Mouse (Mus musculus): ENCODE measurements around the gene Ric1.
A peak's percentile ranks its signal among the peaks of the same experiment; 100 is the strongest.

Gene Ric1

GRCm38 (mm10) chr19:29604653-29605052 lies 82.6 kb downstream of the Ric1 start:
- DNase-seq (ENCODE audit: extremely low read depth, low read depth), result no peak

- no peak for DNase-seq (ENCODE audit: extremely low read depth, low read depth)
Observed at GRCm38 (mm10) chr19:29607521-29607920, 85.4 kb downstream of the Ric1 start.

- DNase-seq (ENCODE audit: extremely low read depth, low read depth), result no peak
Observed at GRCm38 (mm10) chr19:29608212-29608611, 86.1 kb downstream of the Ric1 start.

DNA sequence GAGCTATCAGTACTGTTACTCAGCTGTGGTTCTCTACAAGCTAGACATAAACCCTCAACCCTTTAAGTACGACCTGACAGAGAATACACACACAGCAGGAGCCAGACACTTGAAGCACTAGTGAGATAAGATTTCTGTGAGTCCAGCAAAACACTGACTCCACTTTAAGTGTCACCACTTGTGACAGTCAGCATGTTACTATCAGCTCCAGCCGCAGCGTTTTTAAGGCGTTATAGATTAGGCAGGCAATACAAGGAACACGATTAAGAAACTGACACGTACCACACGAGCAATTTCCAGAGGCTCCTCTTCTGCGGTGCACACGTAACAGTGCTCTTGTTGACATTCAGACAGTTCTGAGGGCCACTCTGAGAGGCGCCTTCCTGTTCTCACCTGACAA lies 88.8 kb downstream of the Ric1 start:
- DNase-seq (ENCODE audit: extremely low read depth, low read depth), result no peak

GRCm38 (mm10) chr19:29612102-29612501 lies 90.0 kb downstream of the Ric1 start:
- no peak for DNase-seq (ENCODE audit: extremely low read depth, low read depth)

DNA sequence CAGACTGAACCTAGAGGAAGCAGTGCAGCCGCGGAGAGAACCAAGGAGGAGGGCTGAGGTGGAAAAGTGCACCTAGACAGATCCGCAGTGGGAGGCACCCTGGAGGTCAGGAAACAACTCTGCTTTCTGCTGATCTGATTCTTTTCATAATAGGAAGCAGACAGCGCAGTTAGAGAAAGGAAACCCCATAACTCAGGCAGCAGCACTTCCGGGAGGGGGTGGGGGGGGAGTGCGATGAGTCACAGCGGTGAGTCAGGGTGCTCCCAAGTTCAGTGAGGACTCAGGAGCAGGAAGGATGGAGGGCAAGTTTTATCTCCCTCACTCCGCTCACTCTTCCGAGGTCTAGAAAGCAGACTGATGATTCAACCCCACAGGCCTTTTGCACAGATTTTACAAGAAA lies 119.0 kb downstream of the Ric1 start:
- peak; percentile 53 for DNase-seq (ENCODE audit: extremely low read depth, low read depth)

- no peak for DNase-seq (ENCODE audit: extremely low read depth, low read depth)
Observed at GRCm38 (mm10) chr19:29641510-29641909, 119.4 kb downstream of the Ric1 start.

DNA sequence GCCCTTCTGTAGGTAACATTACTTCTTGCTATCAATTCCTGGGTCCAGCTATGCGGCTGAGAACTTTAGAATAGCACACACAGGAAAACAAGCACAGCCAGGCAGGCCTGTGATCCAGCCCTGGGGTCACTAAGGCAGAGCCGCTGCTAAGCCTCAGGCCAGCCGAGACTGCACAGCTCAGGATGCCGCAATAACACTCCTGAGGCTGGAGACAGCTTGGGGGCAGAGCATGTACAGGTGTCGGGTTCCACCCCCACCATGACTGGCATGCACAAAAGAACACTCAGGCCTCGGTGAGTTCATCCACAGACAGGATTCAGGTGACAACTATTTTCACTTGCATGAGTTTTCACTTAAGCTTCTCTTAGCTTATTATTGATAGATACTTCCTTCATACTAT lies 120.1 kb downstream of the Ric1 start:
- no peak for DNase-seq (ENCODE audit: extremely low read depth, low read depth)

DNA sequence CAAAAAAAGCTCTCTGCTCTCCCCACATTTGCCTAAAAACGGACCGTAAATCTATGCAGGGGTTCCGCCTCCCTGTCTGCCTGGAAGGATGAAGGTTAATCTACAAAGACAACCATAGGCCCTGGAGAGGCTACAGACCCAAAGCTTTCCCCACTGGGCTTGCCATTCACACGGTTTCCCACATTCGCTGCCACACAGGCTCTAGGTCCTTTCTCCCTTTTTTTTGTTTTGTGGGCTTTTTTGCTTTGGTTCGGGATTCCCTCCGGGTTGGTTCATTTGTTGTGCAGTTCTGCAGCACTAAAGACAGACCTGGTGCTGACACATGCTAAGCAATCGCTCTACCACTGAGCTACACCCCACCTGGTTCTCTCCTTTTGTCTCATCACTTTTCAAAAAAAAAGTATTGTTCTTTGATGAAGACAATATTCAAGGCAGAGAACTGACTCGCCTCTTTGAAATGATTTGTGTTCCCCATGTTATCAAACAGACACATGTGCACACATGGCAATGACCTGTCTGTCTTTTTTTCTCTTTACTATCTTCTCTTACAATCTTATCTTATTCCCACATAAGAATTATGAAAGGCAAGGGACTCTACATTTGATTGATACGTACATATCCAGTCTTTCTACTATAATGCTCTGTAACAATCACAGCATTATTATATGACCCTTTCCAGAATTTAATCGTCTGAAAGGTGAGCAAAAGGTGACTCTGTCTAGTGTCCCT lies 121.3 kb downstream of the Ric1 start:
- DNase-seq (ENCODE audit: extremely low read depth, low read depth), result no peak

GRCm38 (mm10) chr19:29644747-29645146 lies 122.7 kb downstream of the Ric1 start:
- peak; percentile 39 for DNase-seq (ENCODE audit: extremely low read depth, low read depth)

DNA sequence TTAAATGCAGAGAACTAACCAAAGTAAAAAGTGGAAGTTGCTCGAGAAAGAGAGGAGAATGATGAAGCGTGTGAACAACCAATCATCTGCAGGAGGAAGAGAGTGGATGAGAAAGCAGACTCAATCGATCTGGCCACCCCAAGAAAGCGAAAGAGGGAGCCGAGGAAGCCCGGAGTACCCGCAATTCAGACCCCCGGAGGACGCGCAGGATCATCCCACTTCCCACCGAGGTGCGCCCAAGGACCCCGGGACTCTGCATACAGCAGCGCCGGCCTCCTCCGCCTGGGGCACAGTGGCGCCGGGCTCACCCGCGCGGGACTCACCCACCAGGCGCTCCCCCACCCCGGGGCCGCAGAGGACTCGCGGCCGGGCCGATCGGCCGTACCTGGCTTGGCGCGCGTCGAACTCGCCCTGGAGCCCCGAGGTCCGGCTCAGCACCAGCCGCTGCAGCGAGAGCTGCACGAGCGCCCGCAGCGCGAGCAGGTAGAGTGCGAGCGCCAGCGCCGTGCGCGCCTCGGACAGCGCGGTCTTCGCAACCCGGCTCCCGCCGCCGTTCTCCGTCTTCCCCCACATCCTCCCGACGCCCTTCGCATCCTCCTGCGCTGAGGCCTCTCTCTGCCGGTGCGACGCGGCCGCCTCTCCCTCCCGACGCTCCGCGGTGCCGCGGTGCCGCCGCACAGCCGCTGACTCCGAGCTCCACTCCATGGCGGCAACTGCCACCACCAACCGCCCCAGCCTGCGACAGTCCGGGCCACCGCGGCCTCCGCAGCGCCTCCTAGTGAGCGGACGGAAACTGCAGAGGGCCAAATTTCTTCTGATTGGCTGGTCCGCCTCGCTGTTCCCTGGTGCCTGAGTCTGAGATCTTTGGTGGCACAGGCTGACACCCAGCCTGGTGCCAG lies 125.8 kb downstream of the Ric1 start, which contains the start of gene Ermp1:
Gene Ermp1 (minus strand): TSS at position 765 of the 899 bp plus-strand sequence.
- DNase-seq (ENCODE audit: extremely low read depth, low read depth), result peak; percentile 97

GRCm38 (mm10) chr19:29648550-29648914 lies 126.5 kb downstream of the Ric1 start:
- no peak for DNase-seq (ENCODE audit: extremely low read depth, low read depth)

- peak; percentile 40 for DNase-seq (ENCODE audit: extremely low read depth, low read depth)
Observed at GRCm38 (mm10) chr19:29649683-29650082, 127.6 kb downstream of the Ric1 start.

- no peak for DNase-seq (ENCODE audit: extremely low read depth, low read depth)
Observed at GRCm38 (mm10) chr19:29653768-29654265, 131.7 kb downstream of the Ric1 start.

DNA sequence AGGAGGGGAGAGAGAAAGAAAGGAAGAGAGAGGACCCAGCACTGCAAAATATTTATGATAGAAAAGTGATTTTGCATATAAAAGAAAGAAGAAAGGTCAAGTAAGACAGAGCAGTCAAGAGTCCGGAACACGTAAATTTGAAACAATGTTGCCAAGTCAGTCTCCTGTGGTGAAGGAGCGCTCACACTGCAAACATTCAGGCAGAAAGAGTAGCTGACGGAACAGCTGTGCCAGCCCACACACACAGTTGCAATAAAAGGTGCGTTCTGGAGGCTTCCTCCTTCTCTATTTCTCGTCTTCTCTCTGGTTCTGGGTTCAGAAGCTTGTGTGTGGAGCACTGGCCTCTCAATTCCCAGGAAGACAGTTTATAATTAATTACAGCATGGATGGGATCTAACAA lies 133.1 kb downstream of the Ric1 start:
- no peak for DNase-seq (ENCODE audit: extremely low read depth, low read depth)

GRCm38 (mm10) chr19:29656029-29656428 lies 133.9 kb downstream of the Ric1 start:
- DNase-seq (ENCODE audit: extremely low read depth, low read depth), result no peak

All from MEL-GATA-1-ER (cell line).